Mouse (Mus musculus) liver, embryonic 11.5 days (tissue): ENCODE data around the gene B3gat3. TPM values are rescaled to one million over a fixed set of nuclear protein-coding genes. Genes with fewer than 3 reads are reported as not detected.

ENCODE experiments used
- ATAC-seq: fragments of 200-750 bp; cut with Nextera tagmentation; replicated peaks from 2 replicates; pipeline ENCODE4 v1.8.0; 2017; ENCODE audit warnings: moderate number of reproducible peaks, mild to moderate bottlenecking, moderate TSS enrichment, moderate library complexity; ENCODE audit not compliant: low FRiP score
- DNase-seq: peaks from one replicate; pipeline ENCODE4 v3.0.0-alpha.2; 2017; ENCODE audit warnings: low spot score
- H3K27ac ChIP-seq: fragments of 300-500 bp; sonication (generic); 2 replicates; pipeline ENCODE4 v1.5.1; 2014; ENCODE audit warnings: mild to moderate bottlenecking, low read depth, low read length, control low read depth
- H3K27me3 ChIP-seq: fragments of 300-500 bp; sonication (generic); replicated peaks from 2 replicates; pipeline ENCODE4 v1.6.1; 2014; ENCODE audit warnings: low read length, mixed read lengths; ENCODE audit not compliant: control insufficient read depth, insufficient read depth
- H3K36me3 ChIP-seq: fragments of 300-500 bp; sonication (generic); 2 replicates; pipeline ENCODE4 v1.6.1; 2014; ENCODE audit warnings: mild to moderate bottlenecking, low read length, moderate library complexity, mixed read lengths; ENCODE audit not compliant: control insufficient read depth, insufficient read depth
- H3K4me1 ChIP-seq: fragments of 300-500 bp; sonication (generic); replicated peaks from 2 replicates; pipeline ENCODE4 v1.6.1; 2014; ENCODE audit warnings: low read length, mixed read lengths; ENCODE audit not compliant: control insufficient read depth, insufficient read depth
- H3K4me2 ChIP-seq: fragments of 300-500 bp; sonication (generic); 2 replicates; pipeline ENCODE4 v1.6.1; 2014; ENCODE audit warnings: mild to moderate bottlenecking, control low read depth, moderate library complexity
- H3K4me3 ChIP-seq: fragments of 300-500 bp; sonication (generic); 2 replicates; pipeline ENCODE4 v1.5.1; 2014; ENCODE audit warnings: low read depth, low read length, control low read depth
- H3K9ac ChIP-seq: fragments of 300-500 bp; sonication (generic); 2 replicates; pipeline ENCODE4 v1.6.1; 2014; ENCODE audit warnings: low read depth, low read length, control low read depth
- H3K9me3 ChIP-seq: fragments of 300-500 bp; sonication (generic); 2 replicates; pipeline ENCODE4 v1.6.1; 2016; ENCODE audit warnings: low read length, inconsistent platforms, mixed read lengths; ENCODE audit not compliant: control insufficient read depth
- WGBS: fragments of 180-500 bp; shearing (Covaris S2); extraction: QIAGEN DNeasy Blood & Tissue Kit; methylation state at CpG from one replicate; pipeline ENCODE4 v1.1.7; 2014; 5-methylcytosine and 5-hydroxymethylcytosine counted together
- microRNA-seq: library from miRNA; unstranded; fragments of <30 nt; microRNA quantifications from one replicate; pipeline ENCODE4, GENCODE M21; 2017; ENCODE audit warnings: borderline number of aligned reads
- polyA plus RNA-seq: library from polyadenylated mRNA; unstranded; fragments of >200 nt; fragmentation: Nextera tagmentation; extraction: Ambion mirVana; gene quantifications from 2 replicates; pipeline ENCODE4 v1.2.1, GENCODE M21; 2014

B3gat3 gene
- polyA plus RNA-seq, 1 experiment from 2014 or later, result 34.8 TPM

DNA sequence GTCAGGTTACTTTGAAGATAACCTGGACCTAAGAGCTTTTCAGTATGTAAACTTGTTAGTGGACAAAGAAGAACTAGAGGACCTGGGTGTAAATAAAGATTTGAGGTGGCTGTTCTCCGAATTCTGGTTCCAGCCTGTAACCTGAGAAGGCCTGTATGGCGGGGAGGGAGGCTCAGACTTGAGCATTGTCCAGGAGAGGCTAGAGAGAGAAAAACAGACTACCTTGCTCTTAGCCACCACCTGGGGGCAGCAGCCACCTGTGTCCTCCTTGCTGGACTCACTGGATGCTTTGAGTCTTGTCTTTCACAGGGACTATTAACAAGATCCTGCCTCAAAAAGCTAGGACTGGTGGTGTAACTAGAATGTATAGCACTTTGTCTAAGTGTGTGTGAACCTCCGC, 56.4 kb downstream of the B3gat3 start:
- no peak for DNase-seq
- 0 out of 2 replicates have a peak, but pooled peaks have one; percentile 38 for ATAC-seq
- Histone ChIP-seq H3K9me3 (no peaks in the 10 kb centered on the region), H3K27me3 (no peaks in the 10 kb centered on the region), H3K4me3 (no peak overlapping the region), H3K4me1 (no peaks in the 10 kb centered on the region; the same call in 1 of the 2 replicates), H3K9ac (no peak overlapping the region), H3K4me2 (no peak overlapping the region), H3K27ac (no peak overlapping the region; the same call in none of the 2 replicates), H3K36me3 (peaks cover 73% of the 10 kb centered on the region)
- 57% methylated on average over 3 of the region's 3 CpGs for WGBS

Small RNA genes lying within 50 kb of the gene (microRNA-seq; reads per million reads assigned to microRNA genes)
- not detected for gene Mir5136

Other genes with a start within 250 kb of the B3gat3 start
- 150 and 159 TPM in 2 replicates for gene Slc3a2, start 197.0 kb upstream of the B3gat3 start, polyA plus RNA-seq
- 142 and 143 TPM in 2 replicates for gene Wdr74, start 184.5 kb upstream of the B3gat3 start, polyA plus RNA-seq
- 1.7 and 2.0 TPM in 2 replicates for gene 1700092M07Rik, start 179.7 kb upstream of the B3gat3 start, polyA plus RNA-seq
- 69.5 and 73.1 TPM in 2 replicates for gene Stx5a, start 179.0 kb upstream of the B3gat3 start, polyA plus RNA-seq
- 197 and 198 TPM in 2 replicates for gene Nxf1, start 163.3 kb upstream of the B3gat3 start, polyA plus RNA-seq
- gene Tmem223, start 149.4 kb upstream of the B3gat3 start, polyA plus RNA-seq, result 116 and 123 TPM in 2 replicates
- gene Tmem179b, start 145.9 kb upstream of the B3gat3 start, polyA plus RNA-seq, result 116 and 119 TPM in 2 replicates
- 25.9 TPM in 2 replicates for gene Taf6l, start 134.0 kb upstream of the B3gat3 start, polyA plus RNA-seq
- 152 and 159 TPM in 2 replicates for gene Polr2g, start 121.8 kb upstream of the B3gat3 start, polyA plus RNA-seq
- 3.2 and 4.1 TPM in 2 replicates for gene Zbtb3, start 117.8 kb upstream of the B3gat3 start, polyA plus RNA-seq
- 43.8 and 46.8 TPM in 2 replicates for gene Ttc9c, start 101.0 kb upstream of the B3gat3 start, polyA plus RNA-seq
- 5.5 and 6.4 TPM in 2 replicates for gene Hnrnpul2, start 100.4 kb upstream of the B3gat3 start, polyA plus RNA-seq
- 0.40 TPM in 1 of 2 replicates, not detected in the other for gene AC129217.1, start 90.6 kb upstream of the B3gat3 start, polyA plus RNA-seq
- 52.7 and 52.9 TPM in 2 replicates for gene Bscl2, start 82.9 kb upstream of the B3gat3 start, polyA plus RNA-seq
- gene Gng3, start 81.2 kb upstream of the B3gat3 start, polyA plus RNA-seq, result 2.1 and 2.3 TPM in 2 replicates
- 0.10 and 0.34 TPM in 2 replicates for gene Lrrn4cl, start 69.6 kb upstream of the B3gat3 start, polyA plus RNA-seq
- 198 and 204 TPM in 2 replicates for gene Ubxn1, start 48.9 kb upstream of the B3gat3 start, polyA plus RNA-seq
- 57.1 and 66.9 TPM in 2 replicates for gene Uqcc3, start 39.5 kb upstream of the B3gat3 start, polyA plus RNA-seq
- gene Lbhd1, start 36.6 kb upstream of the B3gat3 start, polyA plus RNA-seq, result 133 and 147 TPM in 2 replicates
- gene Gm49403, start 36.4 kb upstream of the B3gat3 start, polyA plus RNA-seq, result not detected in 2 replicates
- 163 and 171 TPM in 2 replicates for gene 1810009A15Rik, start 31.5 kb upstream of the B3gat3 start, polyA plus RNA-seq
- not detected in 2 replicates for gene Gm49416, start 31.4 kb upstream of the B3gat3 start, polyA plus RNA-seq
- gene Ints5, start 27.4 kb upstream of the B3gat3 start, polyA plus RNA-seq, result 47.8 and 52.4 TPM in 2 replicates
- 91.8 and 106 TPM in 2 replicates for gene Ganab, start 22.3 kb upstream of the B3gat3 start, polyA plus RNA-seq
- 2.4 and 3.9 TPM in 2 replicates for gene Rom1, start 9.0 kb downstream of the B3gat3 start, polyA plus RNA-seq
- gene Eml3, start 9.2 kb downstream of the B3gat3 start, polyA plus RNA-seq, result 22.6 and 26.1 TPM in 2 replicates
- 75.6 and 81.1 TPM in 2 replicates for gene Mta2, start 21.5 kb downstream of the B3gat3 start, polyA plus RNA-seq
- 42.4 and 43.2 TPM in 2 replicates for gene Tut1, start 33.5 kb downstream of the B3gat3 start, polyA plus RNA-seq
- 598 and 618 TPM in 2 replicates for gene Eef1g, start 46.7 kb downstream of the B3gat3 start, polyA plus RNA-seq
- gene Ahnak, start 68.9 kb downstream of the B3gat3 start, polyA plus RNA-seq, result 2.6 and 3.7 TPM in 2 replicates
- not detected in 2 replicates for gene Scgb1a1, start 167.6 kb downstream of the B3gat3 start, polyA plus RNA-seq
- gene Asrgl1, start 215.3 kb downstream of the B3gat3 start, polyA plus RNA-seq, result 21.2 and 25.1 TPM in 2 replicates